Mouse (Mus musculus) CH12F3 (cell line): ENCODE measurements at regions not wholly inside any gene's neighbourhood (a gene's known extent, or its start where the extent isn't known, plus 50 kb on each side); places are given as distances from the start of the nearest gene placed in this dataset.

Source experiments
- in situ Hi-C: fragments of 300-500 bp; cut with MboI; formaldehyde crosslinking; loops from 2 replicates; pipeline ENCODE4 v1.14.3; 2020; ENCODE audit warnings: low sequenced_read_pairs

DNA sequence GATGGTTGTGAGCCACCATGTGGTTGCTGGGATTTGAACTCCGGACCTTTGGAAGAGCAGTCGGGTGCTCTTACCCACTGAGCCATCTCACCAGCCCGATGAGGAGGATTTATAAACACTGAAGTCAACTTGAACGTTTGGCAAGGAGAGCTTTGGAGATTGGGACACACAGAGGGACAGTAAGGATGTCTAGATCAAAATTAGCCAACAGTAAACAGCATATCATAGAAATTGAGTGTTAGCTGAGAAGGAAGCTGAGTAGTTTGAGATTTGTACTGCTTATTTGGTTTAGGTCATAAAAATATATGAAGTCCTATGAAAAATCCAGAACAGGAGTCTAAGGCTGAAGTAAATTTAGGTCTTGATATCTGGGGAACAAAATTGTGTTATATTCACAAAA, 786.9 kb upstream of the Zeb2 start:
- in situ Hi-C loops = no loop called here

GRCm38 (mm10) chr2:45903350-45903749, 786.2 kb upstream of the Zeb2 start:
- in situ Hi-C loops = no loop called here

GRCm38 (mm10) chr2:45901892-45902291, 784.7 kb upstream of the Zeb2 start:
- in situ Hi-C loops = no loop called here

DNA sequence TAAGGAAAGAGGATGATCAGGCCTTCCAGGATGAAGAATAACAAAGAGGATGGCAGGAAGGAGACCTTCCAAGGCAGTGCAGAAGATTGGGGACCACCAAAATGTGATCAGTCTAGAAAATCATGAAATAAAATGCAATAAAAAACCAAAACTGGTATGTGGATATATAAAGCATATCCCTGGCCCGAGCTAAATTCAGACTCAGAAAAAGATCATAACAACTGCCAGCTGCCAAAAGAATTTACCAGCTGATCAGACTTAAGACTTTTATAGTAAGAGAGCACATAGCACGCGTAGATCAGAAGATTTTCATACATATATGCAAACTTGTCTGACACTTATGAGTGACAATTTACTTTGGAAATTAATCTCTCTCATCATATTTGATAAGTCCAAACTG, 767.5 kb upstream of the Zeb2 start:
- in situ Hi-C loops = no loop called here

- in situ Hi-C loops = no loop called here
Observed at GRCm38 (mm10) chr2:45878656-45879055, 761.5 kb upstream of the Zeb2 start.

- in situ Hi-C loops = no loop called here
Observed at GRCm38 (mm10) chr2:45859901-45860331, 742.7 kb upstream of the Zeb2 start.

DNA sequence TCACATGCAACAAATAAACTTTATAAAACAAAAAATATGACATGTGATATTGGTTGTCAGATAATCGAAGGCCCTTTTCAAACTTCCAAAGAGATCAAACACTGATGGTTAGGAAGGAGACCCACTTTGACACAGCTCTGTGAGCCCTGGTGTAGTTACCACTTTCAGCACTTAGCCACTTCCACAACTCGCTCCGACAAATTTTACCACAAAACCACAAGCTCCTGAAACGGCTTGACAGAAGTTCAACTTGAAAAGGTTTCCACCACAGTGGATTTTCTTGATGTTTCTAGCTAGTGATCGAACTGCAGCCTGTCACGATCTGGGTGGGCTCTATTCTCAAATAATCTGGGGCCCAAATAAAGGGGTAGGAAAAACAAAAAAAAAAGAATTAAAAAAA, 742.2 kb upstream of the Zeb2 start:
- in situ Hi-C loops = no loop called here

DNA sequence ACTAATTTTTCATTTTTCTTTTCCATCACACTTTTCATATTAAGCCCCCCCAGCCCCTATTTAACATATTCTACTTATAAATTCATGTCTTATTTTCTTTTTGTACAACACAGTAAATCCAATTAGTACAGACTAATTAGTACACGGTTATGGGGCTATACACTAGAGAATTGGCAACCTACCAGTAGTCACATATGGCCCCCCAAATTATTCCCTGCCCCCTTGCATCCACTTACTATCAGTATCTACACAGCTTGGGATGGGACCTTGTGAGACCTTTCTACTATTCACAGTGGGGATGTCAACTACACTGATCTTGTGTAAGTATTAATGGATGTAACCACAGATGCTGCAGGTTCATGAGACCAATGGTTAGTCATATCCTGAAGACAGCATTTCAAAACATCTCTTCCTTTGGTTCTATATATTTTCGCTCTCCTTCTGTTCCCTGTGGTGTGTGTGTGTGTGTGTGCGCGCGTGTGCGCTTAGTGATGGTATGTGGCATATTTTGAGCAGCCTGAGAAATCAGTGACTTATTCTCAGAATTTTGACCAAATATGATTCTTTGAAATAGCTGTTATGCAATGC, 732.9 kb upstream of the Zeb2 start:
- in situ Hi-C loops = no loop called here

GRCm38 (mm10) chr2:45840389-45840788, 723.2 kb upstream of the Zeb2 start:
- in situ Hi-C loops = no loop called here

- in situ Hi-C loops = no loop called here
Observed at GRCm38 (mm10) chr2:45836546-45837221, 719.5 kb upstream of the Zeb2 start.

DNA sequence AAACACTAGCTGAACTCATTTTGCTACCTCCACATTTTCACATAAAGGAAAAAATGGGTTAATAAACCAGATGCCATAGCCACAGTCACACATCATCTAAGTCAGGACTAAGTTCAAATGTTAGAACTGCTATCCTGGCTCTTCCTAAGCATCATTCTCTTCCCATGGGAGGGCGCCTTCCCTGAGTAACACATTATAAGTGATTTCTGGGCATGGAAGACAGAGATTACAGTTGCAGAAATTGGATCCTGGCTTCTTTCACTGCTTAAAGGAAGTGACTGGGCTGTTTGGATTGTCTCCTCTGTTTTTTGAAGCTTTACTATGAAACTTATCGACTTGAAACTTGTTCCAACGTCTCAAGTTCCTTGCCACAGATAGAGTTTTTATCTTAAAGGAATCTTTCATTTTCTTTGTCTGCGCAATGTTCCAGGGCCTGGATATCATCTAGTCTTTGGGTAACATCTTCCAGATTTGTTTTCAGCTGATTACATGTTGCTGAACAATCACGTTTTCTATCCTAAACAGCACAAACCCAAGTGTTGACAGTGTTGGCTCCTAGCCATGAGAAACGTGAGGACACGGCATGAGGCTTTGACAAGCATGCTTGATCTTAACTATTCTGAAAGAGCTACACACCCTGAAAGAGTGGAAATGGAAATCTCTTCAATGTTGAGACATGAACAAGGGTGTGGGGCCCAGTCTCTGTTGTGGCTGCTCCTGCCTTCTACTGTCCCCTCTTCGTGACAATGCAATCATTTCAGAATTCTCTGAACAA, 700.9 kb upstream of the Zeb2 start:
- in situ Hi-C loops = no loop called here

DNA sequence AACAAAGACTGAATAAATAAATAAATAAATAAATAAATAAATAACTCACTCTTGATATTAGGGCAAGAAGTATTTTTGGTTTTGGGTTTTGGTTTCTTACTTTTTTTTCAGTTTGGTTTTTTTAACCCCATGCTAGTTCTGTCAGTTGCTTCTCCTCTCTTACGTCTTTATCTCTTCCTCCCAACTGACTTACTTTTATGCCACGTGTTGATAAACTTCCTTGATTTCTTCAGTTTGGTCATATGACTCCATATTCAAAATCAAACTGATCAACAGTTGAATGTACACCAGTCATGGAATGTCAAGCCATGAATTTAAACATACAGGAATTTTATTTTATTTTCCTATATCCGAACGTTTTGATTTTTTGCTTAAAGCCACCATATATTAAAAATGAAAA, 697.5 kb upstream of the Zeb2 start:
- in situ Hi-C loops = no loop called here

DNA sequence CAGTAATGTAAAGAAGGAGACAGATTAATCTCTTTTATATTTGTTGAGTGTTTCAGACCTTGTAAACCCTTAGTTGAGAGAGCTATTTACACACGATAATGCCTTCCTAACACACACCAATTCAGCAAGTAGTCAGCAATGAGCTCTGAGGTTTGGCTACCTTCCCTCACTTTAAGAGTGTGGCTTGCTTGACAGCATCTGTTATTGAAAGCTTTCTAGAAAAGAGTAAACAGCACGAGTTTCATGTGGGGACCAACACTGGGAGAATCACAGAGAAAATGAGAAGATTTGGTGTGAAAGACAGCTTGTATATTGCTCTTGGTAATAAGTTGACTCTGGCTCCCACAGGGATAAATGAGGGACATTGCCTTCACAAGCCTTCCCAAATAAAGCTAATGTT, 688.1 kb upstream of the Zeb2 start:
- in situ Hi-C loops = no loop called here

DNA sequence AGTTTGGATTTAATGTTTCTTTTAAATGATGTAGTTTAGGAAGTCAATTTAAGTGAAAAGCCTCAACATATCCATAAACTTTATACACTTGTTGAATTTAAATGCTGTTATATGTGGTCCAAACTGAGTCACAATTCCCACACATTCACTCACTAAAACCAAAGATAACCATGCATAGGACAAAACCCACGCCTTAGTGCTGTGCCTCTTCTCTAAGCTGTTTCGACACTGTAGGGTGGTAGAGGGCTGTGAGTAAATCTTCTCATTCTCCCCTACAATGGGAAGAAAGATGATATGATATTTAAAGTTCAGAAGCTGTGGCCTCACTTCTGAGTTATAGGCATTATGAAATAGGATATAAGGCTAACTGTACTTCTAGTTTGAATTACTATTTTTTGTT, 682.9 kb upstream of the Zeb2 start:
- in situ Hi-C loops = no loop called here

- in situ Hi-C loops = no loop called here
Observed at GRCm38 (mm10) chr2:45793561-45793960, 676.4 kb upstream of the Zeb2 start.

GRCm38 (mm10) chr2:45789739-45790138, 672.5 kb upstream of the Zeb2 start:
- in situ Hi-C loops = no loop called here

DNA sequence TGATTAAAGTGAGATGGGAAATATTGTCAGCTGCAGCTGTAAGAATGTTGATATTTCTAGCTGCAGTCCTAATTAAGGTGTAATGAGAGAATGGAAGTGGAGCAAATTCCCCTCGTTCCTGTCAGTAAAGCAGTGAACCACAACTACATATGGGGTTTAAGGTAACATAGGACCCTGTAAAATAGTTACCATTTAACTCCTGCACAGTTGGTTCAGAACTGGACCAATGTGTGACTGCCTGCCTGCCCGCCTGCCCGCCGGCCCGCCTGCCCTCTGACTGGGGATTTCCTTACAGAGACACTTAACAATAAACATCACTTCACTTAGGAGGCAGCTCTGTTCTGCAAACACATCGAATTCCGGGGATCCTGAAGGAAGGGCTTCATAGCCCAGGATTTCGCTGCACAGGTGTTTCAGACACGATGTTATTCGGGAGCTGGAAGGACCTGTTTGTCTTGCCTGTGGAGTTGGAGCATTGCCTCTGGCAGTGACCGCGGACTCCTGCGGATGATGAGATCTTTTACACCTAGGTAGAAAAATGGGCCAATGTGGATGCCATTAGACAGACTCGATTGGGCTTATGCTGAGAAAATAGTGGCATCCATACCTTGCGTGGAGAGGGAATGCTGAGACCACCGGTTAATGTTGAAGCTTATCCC, 670.7 kb upstream of the Zeb2 start:
- in situ Hi-C loops = no loop called here

DNA sequence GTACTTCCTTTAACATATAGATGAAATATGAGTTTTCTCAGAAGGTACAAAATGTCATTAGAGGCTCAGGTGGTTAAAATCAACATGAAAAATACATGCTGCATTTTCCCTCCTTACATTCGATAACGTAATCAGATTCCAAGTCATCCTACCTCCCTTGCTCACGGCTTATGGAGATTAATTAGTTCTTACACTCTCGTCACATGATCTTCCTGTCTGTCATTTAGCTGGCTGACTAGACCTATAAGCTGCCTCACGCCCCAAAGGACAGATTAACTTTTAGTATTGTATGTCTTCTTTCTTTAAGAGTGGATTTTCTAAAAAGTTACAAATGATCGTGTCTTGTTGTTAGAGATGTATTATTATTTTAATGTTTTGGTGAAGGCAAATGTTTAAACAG, 669.6 kb upstream of the Zeb2 start:
- in situ Hi-C loops = no loop called here

DNA sequence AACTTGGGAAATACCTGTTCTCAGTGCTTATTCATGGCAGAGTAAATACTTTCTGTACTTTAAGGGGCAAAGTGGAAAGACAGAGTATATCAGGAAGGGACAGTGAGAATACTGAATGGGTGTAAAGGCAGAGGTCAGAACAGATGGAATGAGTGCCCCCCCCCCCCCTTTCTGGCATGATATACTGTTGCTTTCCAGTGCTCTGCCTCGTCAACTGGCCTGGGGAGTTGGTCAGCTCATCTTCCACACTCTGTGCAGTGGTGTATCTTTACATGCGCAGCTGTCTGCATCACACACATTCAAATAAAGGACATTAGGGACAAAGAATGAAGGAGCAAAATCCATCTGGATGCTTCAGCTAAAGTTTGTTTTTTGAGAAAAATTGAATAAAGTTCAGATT, 668.5 kb upstream of the Zeb2 start:
- in situ Hi-C loops = no loop called here

- in situ Hi-C loops = no loop called here
Observed at GRCm38 (mm10) chr2:45783634-45784412, 666.6 kb upstream of the Zeb2 start.

- in situ Hi-C loops = no loop called here
Observed at GRCm38 (mm10) chr2:45777466-45777865, 660.3 kb upstream of the Zeb2 start.
